Mouse (Mus musculus): ENCODE measurements around the gene Suclg1. TPM values are rescaled to one million over a fixed set of nuclear protein-coding genes. Genes with fewer than 3 reads are reported as not detected.

The Suclg1 gene
- polyA plus RNA-seq (2015; fragmentation: Illumina TruSeq; extraction: RNeasy Lipid Tissue Mini Kit (QIAGEN cat#74804); ENCODE audit: insufficient read depth, low read depth, low replicate concordance) = 26.1 TPM

DNA sequence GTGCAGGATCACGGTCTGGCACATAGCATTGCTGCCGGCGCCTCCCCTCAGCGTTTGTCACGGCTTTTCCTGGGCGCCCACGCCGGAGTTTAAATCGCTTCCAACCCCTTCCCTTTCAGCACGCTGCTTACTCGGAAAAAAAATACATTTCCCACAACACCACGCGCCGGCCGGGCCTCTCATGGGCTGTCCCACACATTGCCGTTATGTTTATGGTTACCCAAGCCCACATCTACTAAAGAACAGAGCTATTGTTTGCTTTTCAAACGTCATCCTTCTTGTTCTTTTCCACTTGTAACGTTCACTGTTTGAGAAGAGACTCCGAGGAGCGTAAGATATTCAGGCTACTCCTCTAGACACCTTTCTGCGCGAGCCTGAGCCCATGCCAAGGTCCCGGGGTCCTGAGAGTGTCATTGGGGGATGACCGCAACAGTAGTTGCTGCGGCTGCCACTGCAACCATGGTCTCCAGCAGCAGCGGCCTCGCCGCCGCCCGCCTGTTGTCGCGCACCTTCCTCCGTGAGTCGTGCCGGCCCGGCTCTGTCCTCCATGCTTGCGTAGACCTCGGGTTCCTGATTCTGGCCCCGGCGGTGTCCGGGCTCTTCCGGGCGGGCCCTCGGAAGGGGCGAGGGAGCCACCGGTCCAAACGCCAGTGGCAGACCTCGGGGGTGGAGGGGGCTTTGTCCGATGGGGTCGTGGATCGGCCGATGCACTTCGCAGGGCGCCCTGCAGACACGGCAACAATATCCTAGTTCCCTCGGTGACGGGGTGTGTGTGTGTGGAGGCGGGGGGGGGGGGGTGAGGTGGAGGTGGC is at the start of gene Suclg1:
Gene Suclg1, plus strand, starts transcription at position 146 of the 812 bp plus-strand sequence.

DNA sequence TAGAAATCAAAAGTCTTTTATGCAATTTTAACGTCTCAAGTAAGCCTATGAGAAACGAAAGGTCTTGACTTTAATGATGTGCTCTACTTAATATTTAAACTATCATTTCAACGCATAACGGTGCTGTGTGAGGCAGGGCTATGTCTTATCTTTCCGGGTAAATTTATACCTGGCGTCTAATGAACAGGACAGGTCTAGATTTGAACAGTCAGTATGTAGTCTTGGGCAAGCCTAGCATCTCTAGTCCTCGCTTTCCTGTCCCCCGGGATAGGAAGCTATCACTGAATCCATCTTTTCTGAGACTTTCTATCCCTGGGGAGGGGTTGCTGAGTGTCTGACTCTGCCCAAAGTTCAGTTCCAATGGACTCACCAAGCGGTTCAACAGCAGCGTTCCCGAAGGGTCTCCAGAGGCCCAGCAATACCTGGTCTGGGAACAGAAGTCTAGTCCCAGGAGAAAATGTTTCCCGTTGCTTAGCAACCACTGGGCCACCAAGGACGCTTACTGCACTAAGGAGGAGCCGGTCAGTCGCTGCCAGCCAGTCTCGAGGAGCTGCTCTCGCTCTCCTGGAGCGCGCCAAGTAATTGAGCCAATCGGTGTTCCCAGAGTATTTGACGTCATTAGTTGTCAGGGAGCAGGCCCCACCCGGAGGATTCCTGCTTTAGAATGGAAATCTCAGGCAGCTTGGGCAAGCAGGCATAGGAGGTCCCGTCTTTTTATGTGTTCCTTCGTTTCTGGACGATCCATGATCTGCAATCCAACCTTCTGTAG is 26.8 kb upstream of the Suclg1 start, which contains the start of gene Dnah6:
Gene Dnah6, minus strand, starts transcription at position 463 of the 769 bp plus-strand sequence.

Other genes starting within 250 kb of the Suclg1 start
- 0.06 TPM for gene Dnah6, start 26.7 kb upstream of the Suclg1 start, polyA plus RNA-seq (2015; fragmentation: Illumina TruSeq; extraction: RNeasy Lipid Tissue Mini Kit (QIAGEN cat#74804); ENCODE audit: insufficient read depth, low read depth, low replicate concordance)
- not detected for gene 4931417E11Rik, start 221.3 kb downstream of the Suclg1 start, polyA plus RNA-seq (2015; fragmentation: Illumina TruSeq; extraction: RNeasy Lipid Tissue Mini Kit (QIAGEN cat#74804); ENCODE audit: insufficient read depth, low read depth, low replicate concordance)

All from pancreas, adult 10 weeks (tissue).